Mouse (Mus musculus) midbrain, embryonic 14.5 days (tissue): ENCODE data around the gene Prok2. TPM values are rescaled to one million over a fixed set of nuclear protein-coding genes. Genes with fewer than 3 reads are reported as not detected.

ENCODE experiments used
- ATAC-seq: fragments of 200-750 bp; cut with Nextera tagmentation; 2 replicates; pipeline ENCODE4 v1.8.0; 2017; ENCODE audit warnings: moderate number of reproducible peaks, moderate library complexity; ENCODE audit not compliant: low FRiP score, low TSS enrichment
- DNase-seq: peaks from one replicate; pipeline ENCODE4 v3.0.0-alpha.2; 2015
- H3K27ac ChIP-seq: fragments of 300-500 bp; sonication (generic); replicated peaks from 2 replicates; pipeline ENCODE4 v1.5.1; 2014; ENCODE audit warnings: mild to moderate bottlenecking, low read depth, low read length, moderate library complexity
- H3K27me3 ChIP-seq: fragments of 300-500 bp; sonication (generic); 2 replicates; pipeline ENCODE4 v1.6.1; 2014; ENCODE audit warnings: low read length, control low read depth, mixed read lengths; ENCODE audit not compliant: control insufficient read depth, insufficient read depth
- H3K36me3 ChIP-seq: fragments of 300-500 bp; sonication (generic); 2 replicates; pipeline ENCODE4 v1.6.1; 2014; ENCODE audit warnings: low read length, control low read depth; ENCODE audit not compliant: control insufficient read depth, insufficient read depth
- H3K4me1 ChIP-seq: fragments of 300-500 bp; sonication (generic); 2 replicates; pipeline ENCODE4 v1.6.1; 2014; ENCODE audit warnings: mild to moderate bottlenecking, antibody characterized with exemption, low read length, control low read depth; ENCODE audit not compliant: control insufficient read depth, insufficient read depth
- H3K4me2 ChIP-seq: fragments of 300-500 bp; sonication (generic); 2 replicates; pipeline ENCODE4 v1.6.1; 2014; ENCODE audit warnings: mild to moderate bottlenecking, low read length, moderate library complexity
- H3K4me3 ChIP-seq: fragments of 300-500 bp; sonication (generic); replicated peaks from 2 replicates; pipeline ENCODE4 v1.5.1; 2014; ENCODE audit warnings: low read depth, low read length
- H3K9ac ChIP-seq: fragments of 300-500 bp; sonication (generic); replicated peaks from 2 replicates; pipeline ENCODE4 v1.6.1; 2014; ENCODE audit warnings: mild to moderate bottlenecking, low read length, moderate library complexity
- H3K9me3 ChIP-seq: fragments of 300-500 bp; sonication (generic); 2 replicates; pipeline ENCODE4 v1.6.1; 2016; ENCODE audit warnings: low read length, control low read depth, mixed read lengths; ENCODE audit not compliant: control insufficient read depth
- WGBS: fragments of 180-500 bp; shearing (Covaris S2); extraction: QIAGEN DNeasy Blood & Tissue Kit; methylation state at CpG from one replicate; pipeline ENCODE4 v1.1.7; 2014; 5-methylcytosine and 5-hydroxymethylcytosine counted together
- polyA plus RNA-seq: library from polyadenylated mRNA; unstranded; fragments of >200 nt; fragmentation: Nextera tagmentation; extraction: Ambion mirVana; gene quantifications from 2 replicates; pipeline ENCODE4 v1.2.1, GENCODE M21; 2014

Gene Prok2
- polyA plus RNA-seq, 1 experiment from 2014 or later: 0.89 TPM

GRCm38 (mm10) chr6:99742866-99743265 lies 16.7 kb upstream of the Prok2 start:
- DNase-seq: peak; percentile 31

GRCm38 (mm10) chr6:99734666-99735065 lies 8.5 kb upstream of the Prok2 start:
- WGBS: 80% methylated on average over 5 of the region's 5 CpGs
- no peak overlapping the region for H3K4me2 ChIP-seq
- H3K9ac ChIP-seq: no peak overlapping the region
- ATAC-seq (no peak), DNase-seq (no peak)
- no peak overlapping the region for H3K27ac ChIP-seq
- H3K36me3 ChIP-seq: no peaks in the 10 kb centered on the region
- no peaks in the 10 kb centered on the region for H3K9me3 ChIP-seq
- H3K27me3 ChIP-seq: no peaks in the 10 kb centered on the region
- H3K4me1 ChIP-seq: no peaks in the 10 kb centered on the region
- H3K4me3 ChIP-seq: no peak overlapping the region

More at GRCm38 (mm10) chr6:99742866-99743265, 16.7 kb upstream of the Prok2 start:
- H3K27me3 ChIP-seq: no peaks in the 10 kb centered on the region
- H3K9me3 ChIP-seq: no peaks in the 10 kb centered on the region
- WGBS: 74% methylated on average over 3 of the region's 3 CpGs
- no peak overlapping the region for H3K9ac ChIP-seq
- H3K4me2 ChIP-seq: no peak overlapping the region
- no peak overlapping the region for H3K4me3 ChIP-seq
- no peak overlapping the region for H3K27ac ChIP-seq
- no peaks in the 10 kb centered on the region for H3K4me1 ChIP-seq
- ATAC-seq: no peak
- H3K36me3 ChIP-seq: no peaks in the 10 kb centered on the region

- Histone ChIP-seq H3K9me3 (no peaks in the 10 kb centered on the region), H3K36me3 (no peaks in the 10 kb centered on the region), H3K27me3 (peaks cover 3% of the 10 kb centered on the region; the same call in 1 of the 2 replicates), H3K4me3 (no peak overlapping the region), H3K9ac (no peak overlapping the region), H3K4me1 (no peaks in the 10 kb centered on the region), H3K4me2 (no peak overlapping the region), H3K27ac (no peak overlapping the region)
- DNase-seq (peak; percentile 36), ATAC-seq (no peak)
- WGBS: 52% methylated on average over 8 of the region's 8 CpGs
Observed at GRCm38 (mm10) chr6:99732673-99733072, 6.5 kb upstream of the Prok2 start.

GRCm38 (mm10) chr6:99731926-99732325 lies 5.7 kb upstream of the Prok2 start:
- ATAC-seq (no peak), DNase-seq (no peak)
- Histone ChIP-seq H3K9ac (no peak overlapping the region), H3K4me3 (no peak overlapping the region), H3K4me2 (no peak overlapping the region), H3K27me3 (peaks cover 11% of the 10 kb centered on the region; the same call in 1 of the 2 replicates), H3K27ac (no peak overlapping the region), H3K9me3 (no peaks in the 10 kb centered on the region), H3K36me3 (no peaks in the 10 kb centered on the region), H3K4me1 (no peaks in the 10 kb centered on the region)
- WGBS: 75% methylated on average over 4 of the region's 4 CpGs

GRCm38 (mm10) chr6:99729853-99730252 lies 3.7 kb upstream of the Prok2 start:
- Histone ChIP-seq H3K27ac (no peak overlapping the region), H3K9me3 (no peaks in the 10 kb centered on the region), H3K4me1 (peaks cover 9% of the 10 kb centered on the region), H3K4me3 (no peak overlapping the region), H3K36me3 (no peaks in the 10 kb centered on the region), H3K27me3 (peaks cover 31% of the 10 kb centered on the region), H3K9ac (no peak overlapping the region), H3K4me2 (no peak overlapping the region)
- DNase-seq (no peak), ATAC-seq (no peak)
- WGBS: 92% methylated on average over 4 of the region's 4 CpGs

GRCm38 (mm10) chr6:99726576-99727303 lies 548 bp upstream of the Prok2 start:
- Histone ChIP-seq H3K27me3 (peaks cover 33% of the 10 kb centered on the region), H3K9me3 (no peaks in the 10 kb centered on the region), H3K9ac (peak overlapping the region; percentile 54), H3K27ac (no peak overlapping the region), H3K4me1 (peaks cover 9% of the 10 kb centered on the region), H3K36me3 (no peaks in the 10 kb centered on the region), H3K4me3 (peak overlapping the region; percentile 53), H3K4me2 (peak overlapping the region; percentile 98)
- 4% methylated on average over 22 of the region's 22 CpGs for WGBS
- DNase-seq (peak; percentile 23), ATAC-seq (no peak)

DNA sequence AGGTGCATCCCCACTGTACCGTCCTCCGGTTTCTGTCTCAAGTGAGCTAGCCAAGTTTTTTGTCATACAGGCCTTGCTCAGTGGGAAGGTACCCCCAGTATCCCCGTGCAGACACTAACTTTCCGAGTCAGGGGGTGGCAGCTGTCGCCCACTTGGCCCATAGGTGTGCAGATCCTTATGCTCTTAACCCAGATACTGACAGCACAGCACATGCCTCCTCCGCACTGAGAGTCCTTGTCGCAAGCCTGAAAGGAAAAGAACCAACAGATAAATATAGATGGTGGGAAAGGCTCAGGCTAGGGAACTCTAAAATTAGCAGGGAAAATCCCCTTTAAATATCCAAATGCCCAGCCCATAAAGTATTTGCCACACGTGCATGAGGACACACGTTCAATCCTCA lies 3.8 kb downstream of the Prok2 start:
- no peak for ATAC-seq
- no peak overlapping the region for H3K4me2 ChIP-seq
- no peaks in the 10 kb centered on the region for H3K36me3 ChIP-seq
- peaks cover 9% of the 10 kb centered on the region for H3K4me1 ChIP-seq
- peaks cover 27% of the 10 kb centered on the region for H3K27me3 ChIP-seq
- no peak overlapping the region for H3K4me3 ChIP-seq
- H3K27ac ChIP-seq: no peak overlapping the region
- H3K9me3 ChIP-seq: no peaks in the 10 kb centered on the region
- DNase-seq: no peak
- H3K9ac ChIP-seq: no peak overlapping the region
- 89% methylated on average over 9 of the region's 9 CpGs for WGBS

DNA sequence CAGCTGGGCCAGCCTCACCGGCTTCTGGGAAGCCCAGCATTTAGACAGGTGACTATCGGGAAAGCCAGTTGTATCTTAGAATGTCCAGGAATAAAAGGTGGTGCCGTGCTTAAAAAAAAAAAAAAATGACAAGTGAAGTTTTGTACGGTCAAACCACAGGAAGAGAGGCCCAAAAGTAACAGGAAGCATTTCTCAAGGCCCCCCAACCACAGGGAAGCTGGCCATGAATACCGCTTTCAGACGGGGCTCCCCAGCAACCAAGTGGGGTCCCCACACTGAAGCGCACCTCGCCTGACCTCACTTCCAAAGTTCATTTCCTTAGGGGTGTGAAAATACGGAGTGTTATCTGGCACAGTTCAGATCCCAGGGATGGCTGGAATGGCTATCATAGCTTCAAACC lies 5.2 kb downstream of the Prok2 start:
- Histone ChIP-seq H3K27ac (no peak overlapping the region), H3K9me3 (no peaks in the 10 kb centered on the region), H3K9ac (no peak overlapping the region), H3K4me1 (peaks cover 1% of the 10 kb centered on the region; the same call in 1 of the 2 replicates), H3K4me3 (no peak overlapping the region), H3K36me3 (no peaks in the 10 kb centered on the region), H3K27me3 (peaks cover 14% of the 10 kb centered on the region), H3K4me2 (no peak overlapping the region)
- WGBS: 89% methylated on average over 9 of the region's 9 CpGs
- DNase-seq (no peak), ATAC-seq (no peak)

GRCm38 (mm10) chr6:99715913-99716312 lies 10.3 kb downstream of the Prok2 start:
- no peaks in the 10 kb centered on the region for H3K36me3 ChIP-seq
- H3K27me3 ChIP-seq: no peaks in the 10 kb centered on the region
- no peak for ATAC-seq
- H3K4me1 ChIP-seq: no peaks in the 10 kb centered on the region
- 75% methylated on average over 6 of the region's 6 CpGs for WGBS
- H3K9ac ChIP-seq: no peak overlapping the region
- DNase-seq: no peak
- H3K4me2 ChIP-seq: no peak overlapping the region
- H3K27ac ChIP-seq: no peak overlapping the region
- H3K9me3 ChIP-seq: no peaks in the 10 kb centered on the region
- H3K4me3 ChIP-seq: no peak overlapping the region
